Mouse (Mus musculus): ENCODE data around the gene Ift43. TPM values are rescaled to one million over a fixed set of nuclear protein-coding genes. Genes with fewer than 3 reads are reported as not detected.

Ift43 gene
- 13.4 and 18.2 TPM in 2 replicates for polyA plus RNA-seq (2015; fragmentation: Nextera tagmentation; extraction: Ambion mirVana)

GRCm38 (mm10) chr12:86082481-86083012 lies at the start of gene Ift43:
Gene Ift43, plus strand, starts transcription at chr12:86082541.

DNA sequence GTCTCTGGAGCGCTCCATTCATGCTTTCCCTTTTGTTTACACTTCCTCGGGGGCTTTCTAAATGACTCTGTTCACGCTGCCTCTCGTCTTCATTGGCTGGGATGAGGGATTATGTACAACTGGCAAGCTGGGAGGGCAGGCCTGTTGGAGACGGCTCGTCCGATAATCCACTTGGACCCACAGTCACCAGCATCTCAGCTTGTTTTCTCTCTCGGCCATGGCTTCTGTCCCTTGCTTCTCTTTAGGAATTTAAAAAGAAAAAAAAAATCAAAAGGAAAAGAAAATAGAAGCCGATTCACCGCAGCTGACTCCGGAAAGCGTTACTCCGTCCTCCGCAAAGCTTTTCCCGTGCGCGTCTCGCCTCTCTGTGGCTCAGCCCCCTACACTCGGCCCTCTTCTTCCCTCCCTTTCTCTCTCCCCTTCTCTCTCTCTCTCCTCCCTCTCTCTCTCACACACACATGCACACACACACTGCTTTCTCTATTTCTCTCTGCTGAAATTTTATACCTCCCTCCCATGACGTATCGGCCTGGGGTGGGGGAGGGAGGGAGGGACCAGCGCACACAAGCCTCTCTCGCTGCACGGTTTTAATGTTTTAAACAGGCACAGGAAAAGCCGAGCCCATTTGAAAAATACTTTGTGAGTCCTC lies 3.7 kb upstream of the Ift43 start, which contains the start of gene Tgfb3:
Gene Tgfb3 (minus strand): TSS at position 489 of the 649 bp plus-strand sequence.

Other genes starting within 250 kb of the Ift43 start
- gene Tgfb3, start 3.5 kb upstream of the Ift43 start, polyA plus RNA-seq (2015; fragmentation: Nextera tagmentation; extraction: Ambion mirVana) = 8.1 and 9.2 TPM in 2 replicates
- gene Gpatch2l, start 159.3 kb downstream of the Ift43 start, polyA plus RNA-seq (2015; fragmentation: Nextera tagmentation; extraction: Ambion mirVana) = 7.8 and 9.3 TPM in 2 replicates

All from spleen, postnatal 0 days (tissue).